Mouse (Mus musculus): ENCODE measurements around the gene Tmem191c.
"Not testable (repeated sequence)": the region's sequence is repeated elsewhere in the genome, so short reads cannot be mapped to it uniquely, and the experiment has no call there.

The Tmem191c gene

DNA sequence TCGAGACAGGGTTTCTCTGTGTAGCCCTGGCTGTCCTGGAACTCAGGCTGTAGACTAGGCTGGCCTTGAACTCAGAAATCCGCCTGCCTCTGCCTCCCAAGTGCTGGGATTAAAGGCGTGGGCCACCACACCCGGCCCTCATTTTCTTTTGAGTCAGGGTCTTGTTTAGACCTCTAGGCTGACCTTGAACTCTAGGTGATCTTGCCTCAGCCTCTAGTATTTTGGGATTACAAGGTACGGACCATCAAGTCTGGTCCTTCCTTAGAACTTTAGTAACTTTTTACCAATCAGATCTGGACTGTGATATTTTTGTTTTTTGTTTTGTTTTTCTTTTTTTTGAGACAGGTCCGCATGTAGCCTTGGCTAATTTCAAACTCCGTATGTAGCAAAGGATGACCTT, at the start of gene Tmem191c:
TSS of gene Tmem191c (plus strand) at position 357 of the 400 bp plus-strand sequence.
- peak; percentile 88 for DNase-seq (ENCODE audit: low read depth, low spot score)

DNA sequence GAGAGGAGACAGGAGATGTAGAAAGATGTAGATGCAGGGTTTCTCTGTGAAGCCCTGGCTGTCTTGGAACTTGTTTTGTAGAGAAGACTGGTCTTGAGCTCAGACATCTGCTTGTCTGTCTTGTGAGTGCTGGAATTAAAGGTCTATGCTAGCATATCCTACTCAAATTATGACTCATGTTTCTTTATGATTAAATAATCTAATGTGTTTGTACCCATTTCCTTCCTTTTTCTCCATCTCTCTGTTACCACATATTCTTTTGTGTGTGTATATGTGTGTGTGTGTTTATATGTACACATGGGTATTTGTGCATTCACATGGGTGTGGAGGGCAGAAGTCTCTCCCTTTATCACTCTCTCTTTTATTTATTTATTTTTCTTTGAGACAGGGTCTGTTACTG, 49.4 kb upstream of the Tmem191c start:
- no peak for DNase-seq (ENCODE audit: low read depth, low spot score)

DNA sequence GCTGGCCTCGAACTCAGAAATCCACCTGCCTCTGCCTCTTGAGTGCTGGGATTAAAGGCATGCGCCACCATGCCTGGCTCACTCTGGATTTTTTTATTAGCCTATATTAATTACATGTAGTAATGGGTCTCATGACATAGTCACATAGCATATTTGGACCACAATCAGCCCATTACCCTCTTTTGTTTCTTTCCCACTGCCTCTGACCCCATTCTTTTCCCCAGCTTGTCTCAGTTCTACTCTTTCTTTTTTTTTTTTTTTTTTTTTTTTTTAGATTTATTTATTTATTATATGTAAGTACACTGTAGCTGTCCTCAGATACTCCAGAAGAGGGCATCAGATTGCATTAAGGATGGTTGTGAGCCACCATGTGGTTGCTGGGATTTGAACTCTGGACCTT, 44.4 kb upstream of the Tmem191c start:
- DNase-seq (ENCODE audit: low read depth, low spot score), result not testable (repeated sequence)

DNA sequence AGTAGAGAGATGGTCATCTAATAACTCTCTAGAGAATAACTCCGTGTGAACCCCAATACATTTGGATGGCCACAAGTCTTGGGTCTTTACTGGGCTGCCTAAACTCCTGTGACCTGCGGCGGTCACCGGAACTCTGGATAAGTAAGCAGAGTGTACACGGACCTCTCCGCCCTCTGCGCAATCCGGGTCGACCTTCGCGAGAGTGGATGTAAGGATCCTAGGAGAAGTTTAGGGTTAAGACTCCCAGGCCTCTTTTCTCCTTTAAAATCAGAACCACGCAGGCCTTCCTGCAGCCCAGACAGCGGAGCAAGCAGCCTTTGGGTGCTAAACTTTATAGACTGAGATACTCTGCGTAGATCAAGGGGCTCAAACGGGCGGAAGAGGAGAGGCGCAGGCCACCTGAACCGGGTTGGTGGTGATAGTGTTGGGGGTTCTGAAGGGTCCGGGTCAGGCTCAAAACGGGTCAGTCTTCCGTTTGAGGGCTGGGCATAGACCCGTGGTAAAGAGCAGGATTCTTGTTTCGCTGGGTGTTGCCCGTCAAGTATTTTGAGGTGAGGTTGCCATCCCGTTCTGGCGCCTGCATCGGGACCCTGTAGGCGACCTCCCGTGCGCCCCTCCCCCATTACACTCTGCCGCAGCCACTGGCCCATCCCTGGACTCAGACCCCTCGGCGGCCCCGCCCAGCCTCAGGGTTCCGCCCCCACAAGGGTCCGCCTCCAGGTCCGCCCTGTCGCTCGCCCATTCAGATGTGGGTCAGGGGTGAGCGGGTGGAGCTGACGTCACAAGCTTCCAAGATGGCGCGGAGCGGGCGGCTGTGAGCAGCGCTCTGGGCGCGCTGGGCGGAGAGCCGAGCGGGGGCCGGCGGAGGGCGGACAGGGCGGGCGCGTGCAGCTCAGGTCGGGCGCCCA, 42.8 kb upstream of the Tmem191c start, which contains the start of gene Hic2:
TSS of gene Hic2 (plus strand) at position 779 of the 908 bp plus-strand sequence.
- DNase-seq (ENCODE audit: low read depth, low spot score), result peak; percentile 98

DNA sequence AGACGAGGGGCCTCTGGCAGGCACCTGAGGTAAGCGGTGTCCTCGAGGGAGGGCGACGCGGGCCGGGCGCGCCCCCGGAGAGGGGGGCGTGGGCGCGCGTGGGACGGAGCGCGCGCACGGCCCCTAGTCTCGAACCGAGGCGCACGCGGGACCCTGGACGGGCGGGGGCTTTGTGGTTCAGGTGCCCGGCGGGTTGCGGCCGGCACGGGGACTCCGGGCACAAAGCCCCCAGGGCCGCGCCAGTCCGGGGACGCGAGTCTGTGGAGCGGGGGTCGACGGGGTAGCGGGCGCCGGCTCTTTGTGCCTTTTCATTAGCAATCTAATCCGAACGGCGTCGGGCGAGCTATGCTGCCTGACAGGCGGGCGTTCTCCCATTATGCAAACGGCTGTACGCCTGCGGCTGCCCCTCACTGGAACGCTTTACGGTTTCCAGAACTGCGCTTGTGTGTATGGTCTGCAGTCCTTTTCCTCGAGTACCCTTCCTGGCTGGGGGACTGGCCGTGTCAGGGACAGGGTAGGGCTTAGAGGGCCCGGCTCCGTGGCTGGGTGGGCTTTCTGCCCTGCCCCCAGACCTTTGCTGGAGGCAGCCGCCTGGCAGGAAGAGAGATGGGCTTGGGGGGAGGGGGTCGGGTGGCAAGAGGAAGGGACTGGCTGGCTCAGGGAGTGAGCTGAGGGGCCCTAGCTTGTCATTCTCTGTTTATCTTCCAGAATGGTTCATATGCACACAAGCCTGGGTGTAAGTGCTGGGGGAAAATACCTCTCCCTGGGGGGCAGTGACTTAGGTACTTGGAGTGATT, 42.0 kb upstream of the Tmem191c start:
- peak; percentile 81 for DNase-seq (ENCODE audit: low read depth, low spot score)

DNA sequence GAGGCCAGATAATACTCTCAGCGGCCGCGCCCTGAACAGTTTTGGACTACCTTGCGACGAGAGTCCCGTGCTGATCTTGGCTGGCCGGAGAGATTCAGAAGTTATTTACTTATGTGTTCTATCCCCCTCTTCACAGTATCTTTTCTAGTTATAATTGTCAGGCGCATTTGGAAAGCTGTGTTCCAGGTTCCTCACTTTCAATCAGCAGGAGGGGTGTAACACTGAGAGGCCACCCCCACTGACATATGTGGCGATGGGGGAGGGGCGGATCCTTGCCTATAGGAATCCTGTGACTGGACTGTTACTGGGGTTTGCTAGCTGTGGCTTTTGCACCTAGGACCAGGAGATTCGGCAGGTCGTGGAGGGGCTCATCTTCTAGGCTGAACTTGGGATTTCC, 41.4 kb upstream of the Tmem191c start:
- DNase-seq (ENCODE audit: low read depth, low spot score), result peak; percentile 87

DNA sequence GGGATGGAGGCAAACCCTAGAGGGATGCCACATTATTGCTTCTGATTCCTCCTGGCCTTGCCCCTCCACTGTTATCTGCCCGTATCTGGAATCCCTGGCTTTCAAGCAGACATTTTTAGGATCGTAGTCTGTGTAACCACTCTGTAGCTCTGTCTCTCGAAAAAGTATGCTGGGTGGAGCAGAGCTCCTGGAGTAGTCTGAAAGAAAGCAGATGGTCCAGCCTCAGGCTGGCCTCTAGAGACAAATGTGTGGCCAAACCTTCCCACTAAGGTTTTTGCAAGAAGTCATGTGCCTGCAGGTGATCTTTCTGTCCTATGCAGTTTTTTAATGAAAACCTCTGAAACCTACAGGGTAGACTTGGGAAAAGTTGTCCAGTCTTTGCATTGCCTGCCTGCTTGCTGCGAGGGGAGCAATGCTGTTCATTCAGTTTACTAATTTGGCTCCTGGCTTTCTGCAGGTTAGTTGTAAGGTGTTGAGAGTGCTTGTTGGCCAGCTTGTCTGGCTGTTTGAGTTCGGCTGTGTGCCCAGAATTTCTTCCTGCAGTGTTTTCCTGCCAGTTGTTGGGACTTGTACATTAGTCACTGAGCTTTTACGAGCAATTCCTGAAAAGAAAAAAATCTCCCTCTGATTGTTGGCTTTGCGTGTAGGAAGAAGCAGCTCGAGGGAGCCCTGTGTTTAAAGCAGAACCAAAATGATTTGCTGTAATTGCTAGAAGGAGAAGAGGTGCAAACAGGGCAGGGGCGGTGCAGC, 40.8 kb upstream of the Tmem191c start:
- DNase-seq (ENCODE audit: low read depth, low spot score), result no peak

DNA sequence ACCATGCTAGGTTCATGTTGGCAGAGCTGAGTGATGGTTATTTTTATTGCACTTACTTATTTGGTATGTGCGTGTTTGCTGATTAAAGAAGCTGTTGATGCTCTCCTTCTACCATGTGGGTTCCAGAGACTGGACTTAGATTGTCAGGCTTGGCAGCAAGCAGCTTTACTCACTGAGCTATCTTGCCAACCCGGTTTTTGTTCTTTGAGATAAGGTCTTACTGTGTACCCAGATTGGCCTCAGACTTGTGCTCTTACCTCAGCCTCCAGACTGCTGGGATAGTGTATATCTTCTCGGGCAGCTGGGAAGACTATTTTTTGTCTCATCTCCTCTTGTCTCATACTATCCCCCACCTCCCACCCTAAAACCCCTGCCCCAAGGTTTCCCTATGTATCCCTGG, 38.2 kb upstream of the Tmem191c start:
- DNase-seq (ENCODE audit: low read depth, low spot score), result no peak

DNA sequence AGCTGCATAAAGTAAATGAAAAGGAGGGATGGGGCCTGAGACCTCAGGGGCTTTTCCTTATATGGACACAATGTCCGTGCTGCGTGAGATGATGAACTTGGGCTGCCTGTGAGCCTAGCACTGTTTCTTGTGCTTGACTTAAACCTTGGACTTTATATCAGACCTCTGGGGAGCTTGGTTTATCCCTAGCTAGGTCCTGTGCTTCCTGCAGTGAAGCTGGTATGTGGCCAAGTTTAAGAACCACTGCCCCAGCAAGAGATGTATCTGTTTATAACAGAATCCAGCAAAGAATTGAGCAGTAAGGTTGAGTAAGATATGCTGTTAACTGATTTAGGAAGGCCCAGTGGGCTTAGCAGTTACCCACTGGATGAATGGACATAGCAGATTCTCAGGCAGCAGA, 36.5 kb upstream of the Tmem191c start:
- DNase-seq (ENCODE audit: low read depth, low spot score), result no peak

DNA sequence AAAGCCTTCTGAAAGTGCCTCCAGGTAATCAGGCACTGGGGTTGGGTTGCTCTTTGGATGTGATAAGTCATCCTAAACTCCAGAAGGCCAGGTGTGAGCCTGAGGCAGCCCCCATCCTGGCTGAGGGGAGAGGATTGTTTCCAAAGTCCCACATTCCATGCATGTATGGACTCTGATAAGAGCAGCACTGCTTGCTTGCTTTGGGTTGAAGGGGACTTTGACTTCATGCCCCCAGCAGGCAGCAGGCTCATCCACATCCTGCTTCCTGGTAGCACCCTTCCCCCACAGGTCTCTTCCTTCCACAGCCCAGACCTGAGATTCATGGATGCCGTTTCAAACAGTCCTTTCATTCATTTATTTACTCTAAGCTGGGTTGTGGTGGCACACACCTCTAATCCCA, 32.1 kb upstream of the Tmem191c start:
- DNase-seq (ENCODE audit: low read depth, low spot score), result peak; percentile 69

DNA sequence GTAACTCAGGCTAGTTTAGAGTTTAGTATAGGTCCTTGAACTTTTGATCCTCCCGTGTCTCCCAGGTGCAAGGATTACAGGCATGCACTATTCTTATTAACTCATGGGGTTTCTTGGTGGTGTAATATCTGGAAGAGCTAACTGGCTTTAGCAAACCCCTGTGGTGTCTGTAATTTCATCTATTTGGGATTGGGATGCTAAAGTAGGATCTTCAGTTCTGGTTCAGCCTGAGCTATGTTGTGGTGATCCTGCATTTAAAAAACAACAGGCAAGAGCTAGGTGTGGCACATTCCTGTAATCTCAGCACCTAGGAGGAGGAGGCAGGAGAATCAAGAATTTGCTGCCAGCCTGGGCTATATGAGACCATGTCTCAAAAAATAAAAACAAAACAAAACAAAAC, 30.9 kb upstream of the Tmem191c start:
- DNase-seq (ENCODE audit: low read depth, low spot score), result peak; percentile 92

DNA sequence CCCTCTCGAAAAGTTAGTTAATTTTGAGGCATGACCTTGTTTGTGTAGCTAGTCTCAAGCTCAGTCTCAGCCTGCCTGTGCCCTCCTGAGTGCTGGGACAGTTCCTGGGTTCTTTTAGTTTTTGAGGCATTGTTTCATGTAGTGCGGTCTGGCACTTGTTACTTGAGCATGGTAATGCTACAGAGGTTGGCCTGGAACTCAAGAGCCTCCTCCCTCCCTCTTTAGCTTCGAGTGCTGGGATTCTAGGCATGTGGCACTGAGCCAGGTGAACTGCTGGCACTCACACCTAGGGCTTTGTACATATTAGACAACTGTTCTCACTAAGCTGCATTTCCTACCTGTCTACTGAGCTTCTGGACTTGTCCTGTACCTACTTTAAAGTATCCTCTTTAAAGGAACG, 28.1 kb upstream of the Tmem191c start:
- DNase-seq (ENCODE audit: low read depth, low spot score), result no peak

DNA sequence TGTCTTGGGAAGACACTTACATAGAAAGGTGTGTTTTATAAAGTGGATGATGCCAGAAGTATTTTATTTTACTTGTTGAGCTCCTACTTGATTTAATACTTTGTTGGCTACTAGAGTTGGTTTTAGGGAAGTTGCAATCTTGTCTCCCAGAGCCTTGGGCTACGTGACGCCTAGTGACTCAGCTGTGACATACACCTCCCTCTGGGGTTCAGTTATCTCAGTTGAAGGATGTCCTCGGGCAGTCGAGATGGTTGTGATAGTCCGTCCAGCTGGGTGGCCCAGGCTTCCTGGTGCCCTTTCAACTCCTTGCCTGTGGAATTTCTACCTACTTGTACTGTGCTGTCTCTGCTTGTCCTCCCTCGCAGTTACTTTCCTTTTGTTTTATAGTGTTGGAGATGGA, 26.7 kb upstream of the Tmem191c start:
- DNase-seq (ENCODE audit: low read depth, low spot score), result no peak

DNA sequence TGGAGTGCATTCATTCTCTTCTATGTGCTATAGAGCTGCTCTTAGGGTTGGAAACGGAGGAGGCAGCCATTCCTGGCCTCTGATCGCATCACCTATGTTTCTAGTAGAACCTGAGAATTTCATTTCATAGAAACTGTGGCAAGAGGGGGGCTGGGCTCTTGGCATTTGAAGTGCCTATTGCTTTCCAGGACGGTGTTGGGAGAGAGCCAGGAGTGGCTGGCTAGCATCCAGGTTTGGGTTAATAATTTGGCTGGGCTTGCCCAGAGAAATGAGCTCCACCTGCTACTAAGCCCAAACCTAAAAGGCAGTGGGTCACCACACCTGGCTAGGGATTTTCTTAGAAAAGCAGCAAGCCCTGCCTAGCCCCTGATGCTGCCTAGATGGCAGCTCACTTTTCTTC, 24.3 kb upstream of the Tmem191c start:
- DNase-seq (ENCODE audit: low read depth, low spot score), result no peak

DNA sequence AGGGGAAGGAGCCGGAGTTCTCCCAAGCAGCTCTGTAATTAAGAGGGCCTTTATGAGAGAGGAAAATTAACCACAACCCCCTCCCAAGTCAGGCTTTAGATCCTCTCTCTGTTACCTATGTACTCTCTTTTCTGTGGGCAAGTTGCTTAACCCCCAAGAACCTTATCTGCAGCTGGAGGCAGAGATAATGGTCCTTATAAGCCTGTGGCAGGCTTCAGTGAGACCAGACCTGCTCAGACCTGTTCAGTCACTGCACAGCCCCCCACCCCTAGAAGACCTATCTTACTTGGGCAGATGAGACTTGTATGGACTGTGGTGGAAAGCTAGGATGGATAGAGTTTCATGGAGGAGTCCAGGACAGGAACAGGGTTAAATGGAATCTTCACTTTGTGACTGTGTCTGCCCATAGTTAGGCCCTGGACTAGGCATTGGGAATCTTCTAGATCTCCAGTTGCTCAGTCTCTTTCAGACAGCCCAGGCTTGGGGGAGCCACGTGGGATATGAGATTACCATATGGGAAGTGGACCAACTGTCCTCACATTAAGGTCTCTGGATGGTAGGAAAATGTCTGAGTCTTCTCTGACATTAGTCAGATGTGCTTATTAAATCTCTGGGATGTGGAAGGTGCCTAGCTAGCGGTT, 23.7 kb upstream of the Tmem191c start:
- no peak for DNase-seq (ENCODE audit: low read depth, low spot score)

DNA sequence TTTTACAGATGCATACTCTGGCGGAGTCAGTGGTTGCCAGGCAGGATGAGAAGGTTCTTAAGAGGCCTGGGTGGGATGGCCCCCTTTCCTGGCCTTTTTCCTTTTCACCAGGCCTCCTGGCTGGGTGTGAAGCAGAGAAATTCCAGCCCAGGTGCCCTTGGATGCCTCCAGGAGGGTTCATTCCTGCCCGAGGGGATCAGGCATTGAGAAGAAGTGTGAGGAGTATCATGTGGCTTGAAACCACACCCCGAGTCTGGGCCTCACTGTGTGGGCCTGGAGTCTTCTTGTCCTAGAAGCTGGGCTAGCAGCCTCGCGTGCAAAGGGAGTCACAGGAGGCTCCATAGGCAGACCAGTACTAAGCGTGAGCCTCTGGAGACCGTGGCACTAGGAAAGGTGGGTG, 23.0 kb upstream of the Tmem191c start:
- DNase-seq (ENCODE audit: low read depth, low spot score), result peak; percentile 73

DNA sequence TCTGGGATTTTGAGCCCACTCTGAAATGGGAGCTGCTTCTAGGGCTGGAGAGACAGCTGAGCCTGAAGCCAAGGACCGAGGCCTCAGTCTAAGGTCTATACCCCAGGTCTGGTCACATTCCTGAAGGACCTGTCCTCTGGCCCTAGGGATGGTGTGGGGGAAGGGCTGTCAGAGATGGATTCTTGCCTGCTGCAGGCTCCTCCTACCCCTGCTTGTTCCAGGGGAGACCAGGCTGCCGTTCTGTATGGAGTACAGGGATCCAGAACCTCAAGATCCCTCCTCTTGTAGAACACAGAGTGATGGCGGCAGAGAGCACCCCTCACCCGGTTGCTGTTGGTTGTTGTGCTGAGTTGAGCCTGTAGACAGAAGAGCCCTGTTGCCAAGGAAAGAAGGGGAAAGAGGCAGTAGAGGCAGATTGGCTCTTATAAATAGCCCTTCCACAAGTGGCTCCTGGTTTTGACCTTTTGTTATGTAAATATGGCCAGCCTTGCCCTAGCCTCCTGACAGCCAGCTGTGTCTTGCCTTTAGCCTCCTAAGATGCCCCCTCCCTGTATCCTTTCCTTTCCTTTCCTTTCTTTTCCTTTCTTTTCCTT, 21.8 kb upstream of the Tmem191c start:
- peak; percentile 71 for DNase-seq (ENCODE audit: low read depth, low spot score)

DNA sequence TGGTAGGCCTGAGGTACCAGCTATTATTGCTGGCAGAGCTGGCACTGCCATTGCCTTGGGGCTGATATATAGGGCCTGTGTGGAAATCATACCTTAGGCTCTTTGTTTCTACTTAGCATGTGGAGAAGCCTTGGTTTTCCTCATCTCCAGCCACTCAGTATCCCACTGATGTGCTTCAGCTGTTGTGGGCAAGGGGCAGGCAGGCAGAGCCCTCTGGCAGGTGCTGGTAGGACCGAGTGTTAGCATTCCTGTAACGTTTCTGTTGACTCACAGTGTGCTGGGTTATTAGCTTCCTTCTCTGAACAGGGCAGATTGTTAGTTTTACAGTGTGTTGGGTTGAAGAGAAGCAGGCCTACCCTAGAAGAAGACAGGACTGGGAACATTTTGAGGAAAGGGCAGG, 20.6 kb upstream of the Tmem191c start:
- DNase-seq (ENCODE audit: low read depth, low spot score), result no peak

DNA sequence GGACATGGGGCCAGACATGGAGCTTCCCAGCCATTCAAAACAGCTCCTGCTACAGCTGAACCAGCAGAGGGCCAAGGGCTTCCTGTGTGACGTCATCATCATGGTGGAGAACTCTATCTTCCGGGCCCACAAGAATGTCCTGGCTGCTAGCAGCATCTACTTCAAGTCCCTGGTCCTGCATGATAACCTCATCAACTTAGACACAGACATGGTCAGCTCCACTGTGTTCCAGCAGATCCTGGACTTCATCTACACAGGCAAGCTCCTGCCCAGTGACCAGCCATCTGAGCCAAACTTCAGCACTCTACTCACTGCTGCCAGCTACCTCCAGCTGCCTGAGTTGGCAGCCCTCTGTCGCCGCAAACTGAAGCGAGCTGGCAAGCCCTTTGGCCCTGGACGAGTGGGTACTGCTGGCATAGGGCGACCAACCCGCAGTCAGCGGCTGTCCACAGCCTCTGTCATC, 18.5 kb upstream of the Tmem191c start:
- peak; percentile 77 for DNase-seq (ENCODE audit: low read depth, low spot score)

DNA sequence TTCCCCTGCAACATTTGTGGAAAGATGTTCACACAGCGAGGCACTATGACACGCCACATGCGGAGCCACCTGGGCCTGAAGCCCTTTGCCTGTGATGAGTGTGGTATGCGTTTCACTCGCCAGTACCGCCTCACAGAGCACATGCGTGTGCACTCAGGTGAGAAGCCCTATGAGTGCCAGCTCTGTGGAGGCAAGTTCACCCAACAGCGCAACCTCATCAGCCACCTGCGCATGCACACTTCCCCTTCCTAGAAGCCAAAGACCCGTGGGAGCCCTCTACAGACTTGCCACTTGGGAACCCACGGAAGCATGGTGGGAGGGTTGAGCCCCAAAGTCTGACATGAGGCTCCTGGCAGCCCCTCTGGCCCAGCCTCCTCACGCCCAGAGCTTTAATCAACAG, 17.0 kb upstream of the Tmem191c start:
- DNase-seq (ENCODE audit: low read depth, low spot score), result no peak

DNA sequence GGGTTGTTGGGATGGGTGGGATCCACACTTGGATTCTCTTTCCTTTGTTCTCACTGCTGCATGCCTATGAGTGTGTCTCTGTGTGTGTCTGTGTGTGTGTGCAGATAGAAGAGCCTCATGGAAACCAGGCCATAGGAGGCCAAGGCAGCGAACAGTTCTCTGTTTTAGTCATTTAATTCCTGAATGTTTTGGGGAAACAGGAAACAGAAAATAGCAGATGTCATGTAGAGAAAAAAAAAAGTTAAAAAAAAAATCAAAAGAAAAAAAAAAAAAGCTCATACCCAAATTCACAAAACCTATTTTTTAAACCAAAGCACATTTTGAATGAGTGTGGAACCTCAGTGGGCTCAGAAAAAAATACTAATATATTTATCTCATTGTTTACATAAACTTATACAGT, 14.5 kb upstream of the Tmem191c start:
- DNase-seq (ENCODE audit: low read depth, low spot score), result no peak

Measured in R1 (cell line).